Mouse (Mus musculus) forebrain, embryonic 10.5 days (tissue): ENCODE measurements around the gene Tbc1d10c. TPM values are rescaled to one million over a fixed set of nuclear protein-coding genes. Genes with fewer than 3 reads are reported as not detected.

Experiments used
- DNase-seq: peaks from one replicate; pipeline ENCODE4 v3.0.0-alpha.2; 2017; ENCODE audit warnings: low spot score; ENCODE audit errors: extremely low spot score
- H3K27ac ChIP-seq: fragments of 300-500 bp; sonication (generic); 2 replicates; pipeline ENCODE4 v1.5.1; 2016; ENCODE audit warnings: mild to moderate bottlenecking
- H3K27me3 ChIP-seq: fragments of 300-500 bp; sonication (generic); 2 replicates; pipeline ENCODE4 v1.6.1; 2016; ENCODE audit warnings: mild to moderate bottlenecking; ENCODE audit not compliant: poor library complexity, severe bottlenecking
- H3K36me3 ChIP-seq: fragments of 300-500 bp; sonication (generic); replicated peaks from 2 replicates; pipeline ENCODE4 v1.6.1; 2016; ENCODE audit warnings: mild to moderate bottlenecking, moderate library complexity
- H3K4me1 ChIP-seq: fragments of 300-500 bp; sonication (generic); 2 replicates; pipeline ENCODE4 v1.6.1; 2016
- H3K4me3 ChIP-seq: fragments of 300-500 bp; sonication (generic); 2 replicates; pipeline ENCODE4 v1.5.1; 2016; ENCODE audit warnings: mild to moderate bottlenecking, moderate library complexity
- H3K9me3 ChIP-seq: fragments of 300-500 bp; sonication (generic); 2 replicates; pipeline ENCODE4 v1.6.1; 2016; ENCODE audit warnings: mild to moderate bottlenecking, moderate library complexity
- WGBS: fragments of 180-500 bp; shearing (Covaris S2); methylation state at CpG from one replicate; pipeline ENCODE4 v1.1.7; 2016; 5-methylcytosine and 5-hydroxymethylcytosine counted together
- polyA plus RNA-seq: library from polyadenylated mRNA; unstranded; fragments of >200 nt; fragmentation: Nextera tagmentation; extraction: Ambion mirVana; gene quantifications from 2 replicates; pipeline ENCODE4 v1.2.1, GENCODE M21; 2016

Gene Tbc1d10c
- polyA plus RNA-seq, 1 experiment from 2014 or later = 0.43 TPM

GRCm38 (mm10) chr19:4194776-4195650 is 3.9 kb upstream of the Tbc1d10c start:
- no peak for DNase-seq
- peak overlapping the region; percentile 96; the same call in 1 of the 2 replicates for H3K4me3 ChIP-seq
- H3K36me3 ChIP-seq = peaks cover 73% of the 10 kb centered on the region
- WGBS = 86% methylated on average over 12 of the region's 12 CpGs
- no peaks in the 10 kb centered on the region for H3K27me3 ChIP-seq
- H3K4me1 ChIP-seq = peaks cover 65% of the 10 kb centered on the region
- H3K27ac ChIP-seq = no peak overlapping the region
- no peaks in the 10 kb centered on the region for H3K9me3 ChIP-seq

- no peak overlapping the region for H3K27ac ChIP-seq
- peaks cover 64% of the 10 kb centered on the region for H3K36me3 ChIP-seq
- no peak for DNase-seq
- peaks cover 57% of the 10 kb centered on the region for H3K4me1 ChIP-seq
- peak overlapping the region; percentile 96; the same call in 1 of the 2 replicates for H3K4me3 ChIP-seq
- no peaks in the 10 kb centered on the region for H3K27me3 ChIP-seq
- WGBS = 92% methylated on average over 8 of the region's 8 CpGs
- H3K9me3 ChIP-seq = no peaks in the 10 kb centered on the region
Measured at GRCm38 (mm10) chr19:4194021-4194724, 3.1 kb upstream of the Tbc1d10c start.

- Histone ChIP-seq H3K4me1 (peaks cover 55% of the 10 kb centered on the region), H3K27me3 (no peaks in the 10 kb centered on the region), H3K4me3 (peak overlapping the region; percentile 96), H3K36me3 (peaks cover 54% of the 10 kb centered on the region), H3K9me3 (no peaks in the 10 kb centered on the region), H3K27ac (peak overlapping the region; percentile 98)
- 75% methylated on average over 6 of the region's 6 CpGs for WGBS
- no peak for DNase-seq
Measured at GRCm38 (mm10) chr19:4193129-4193528, 2.0 kb upstream of the Tbc1d10c start.

GRCm38 (mm10) chr19:4192251-4192985 is 1.3 kb upstream of the Tbc1d10c start:
- WGBS = under 1% methylated on average over 50 of the region's 52 CpGs
- DNase-seq = no peak
- peak overlapping the region; percentile 98 for H3K27ac ChIP-seq
- peaks cover 55% of the 10 kb centered on the region for H3K4me1 ChIP-seq
- H3K9me3 ChIP-seq = no peaks in the 10 kb centered on the region
- no peaks in the 10 kb centered on the region for H3K27me3 ChIP-seq
- H3K36me3 ChIP-seq = peaks cover 47% of the 10 kb centered on the region
- H3K4me3 ChIP-seq = peak overlapping the region; percentile 96

- peaks cover 39% of the 10 kb centered on the region for H3K36me3 ChIP-seq
- no peaks in the 10 kb centered on the region for H3K27me3 ChIP-seq
- WGBS = 6% methylated on average over 47 of the region's 47 CpGs
- DNase-seq = peak; percentile 97
- peak within 1 kb of the TSS; percentile 98 for H3K27ac ChIP-seq
- H3K4me3 ChIP-seq = peak within 1 kb of the TSS; percentile 96
- peaks cover 50% of the 10 kb centered on the region for H3K4me1 ChIP-seq
- no peaks in the 10 kb centered on the region for H3K9me3 ChIP-seq
Measured at GRCm38 (mm10) chr19:4191528-4192250, 605 bp upstream of the Tbc1d10c start, which contains the start of gene Ppp1ca. Ppp1ca (plus strand) TSS chr19:4192065.

GRCm38 (mm10) chr19:4189051-4189620 is 1.9 kb downstream of the Tbc1d10c start:
- Histone ChIP-seq H3K27me3 (no peaks in the 10 kb centered on the region), H3K4me1 (peaks cover 49% of the 10 kb centered on the region), H3K27ac (no peak overlapping the region), H3K36me3 (peaks cover 14% of the 10 kb centered on the region), H3K4me3 (no peak overlapping the region), H3K9me3 (no peaks in the 10 kb centered on the region)
- DNase-seq = no peak
- 90% methylated on average over 12 of the region's 12 CpGs for WGBS

GRCm38 (mm10) chr19:4187303-4187702 is 3.8 kb downstream of the Tbc1d10c start:
- no peak for DNase-seq
- Histone ChIP-seq H3K4me3 (no peak overlapping the region), H3K9me3 (no peaks in the 10 kb centered on the region), H3K27me3 (no peaks in the 10 kb centered on the region), H3K27ac (no peak overlapping the region), H3K36me3 (no peaks in the 10 kb centered on the region), H3K4me1 (peaks cover 40% of the 10 kb centered on the region)
- WGBS = 77% methylated on average over 3 of the region's 3 CpGs

GRCm38 (mm10) chr19:4184976-4185975 is 5.8 kb downstream of the Tbc1d10c start:
- DNase-seq = no peak
- Histone ChIP-seq H3K4me1 (peaks cover 30% of the 10 kb centered on the region), H3K27me3 (no peaks in the 10 kb centered on the region), H3K36me3 (no peaks in the 10 kb centered on the region), H3K4me3 (no peak overlapping the region), H3K27ac (0 out of 2 replicates have a peak overlapping the region, but pooled peaks have one; percentile 37), H3K9me3 (no peaks in the 10 kb centered on the region)
- WGBS = 66% methylated on average over 15 of the region's 15 CpGs

GRCm38 (mm10) chr19:4183689-4184088 is 7.4 kb downstream of the Tbc1d10c start:
- no peak for DNase-seq
- WGBS = 82% methylated on average over 2 of the region's 2 CpGs
- Histone ChIP-seq H3K36me3 (no peaks in the 10 kb centered on the region), H3K9me3 (no peaks in the 10 kb centered on the region), H3K4me3 (no peak overlapping the region), H3K27me3 (no peaks in the 10 kb centered on the region), H3K27ac (0 out of 2 replicates have a peak overlapping the region, but pooled peaks have one; percentile 4), H3K4me1 (peaks cover 30% of the 10 kb centered on the region)

- 49% methylated on average over 3 of the region's 3 CpGs for WGBS
- no peak overlapping the region for H3K4me3 ChIP-seq
- DNase-seq = no peak
- H3K4me1 ChIP-seq = peaks cover 30% of the 10 kb centered on the region
- H3K9me3 ChIP-seq = no peaks in the 10 kb centered on the region
- no peak overlapping the region for H3K27ac ChIP-seq
- H3K27me3 ChIP-seq = peaks cover 1% of the 10 kb centered on the region; the same call in 1 of the 2 replicates
- H3K36me3 ChIP-seq = no peaks in the 10 kb centered on the region
Measured at GRCm38 (mm10) chr19:4181892-4182291, 9.2 kb downstream of the Tbc1d10c start.

GRCm38 (mm10) chr19:4180411-4180810 is 10.7 kb downstream of the Tbc1d10c start:
- H3K9me3 ChIP-seq = no peaks in the 10 kb centered on the region
- DNase-seq = no peak
- 89% methylated on average over 7 of the region's 7 CpGs for WGBS
- peaks cover 33% of the 10 kb centered on the region for H3K4me1 ChIP-seq
- no peak overlapping the region for H3K4me3 ChIP-seq
- H3K36me3 ChIP-seq = no peaks in the 10 kb centered on the region
- peaks cover 14% of the 10 kb centered on the region for H3K27me3 ChIP-seq
- H3K27ac ChIP-seq = no peak overlapping the region
